Mouse (Mus musculus) C2C12 (cell line): ENCODE results near the gene Htra3.

Source experiments
- CTCF ChIP-seq: IDR thresholded peaks from one replicate; pipeline ENCODE4 v1.5.1; 2011; ENCODE audit not compliant: control insufficient read depth, insufficient read depth, insufficient read length
- MAX ChIP-seq: IDR thresholded peaks from one replicate; pipeline ENCODE4 v1.6.1; 2011; ENCODE audit warnings: mild to moderate bottlenecking, control low read depth
- MYOD1 ChIP-seq: IDR thresholded peaks from one replicate; pipeline ENCODE4 v1.6.1; 2011; ENCODE audit warnings: low read depth; ENCODE audit not compliant: control insufficient read depth, insufficient read length
- MYOG ChIP-seq: IDR thresholded peaks from one replicate; pipeline ENCODE4 v1.6.1; 2011; ENCODE audit not compliant: control insufficient read depth, insufficient read length; ENCODE audit errors: extremely low read depth
- USF1 ChIP-seq: IDR thresholded peaks from one replicate; pipeline ENCODE4 v1.6.1; 2011; ENCODE audit warnings: low read depth, mild to moderate bottlenecking, control low read depth, moderate library complexity

DNA sequence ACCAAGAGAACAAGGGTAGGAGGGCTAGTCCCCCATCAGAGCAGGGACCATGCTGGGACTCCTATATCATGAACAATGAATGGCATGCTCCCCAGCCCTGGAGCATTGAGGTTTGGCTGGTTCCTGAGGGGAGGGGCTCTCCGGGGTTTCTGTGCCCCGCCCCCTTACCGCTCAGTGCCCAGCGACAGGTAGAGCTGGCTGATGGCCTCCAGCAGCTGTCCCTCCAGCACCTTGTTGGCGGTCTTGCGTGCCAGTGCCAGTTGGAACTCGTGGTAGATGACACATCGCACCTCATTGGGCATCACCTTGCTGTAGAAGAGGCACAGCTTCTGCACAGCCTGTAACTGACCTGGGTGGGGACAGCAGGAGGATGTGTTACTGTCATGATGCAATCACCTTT lies 23.6 kb upstream of the Htra3 start:
- TF ChIP-seq CTCF (no peak), MYOD1 (no peak), MYOG (no peak), USF1 (no peak), MAX (no peak)
